Mouse (Mus musculus) right cerebral cortex, adult 18-20 months (tissue): Measurements from ENCODE around the gene Mpo.

Experiments
- DNase-seq: peaks from one replicate; pipeline ENCODE4 v3.0.0; 2022; ENCODE audit warnings: mixed read lengths

Mpo gene

GRCm38 (mm10) chr11:87807433-87807832, 14.1 kb downstream of the Mpo start:
- no peak for DNase-seq

GRCm38 (mm10) chr11:87808236-87808635, 14.9 kb downstream of the Mpo start:
- DNase-seq, result no peak

- no peak for DNase-seq
Measured at GRCm38 (mm10) chr11:87811396-87811795, 18.0 kb downstream of the Mpo start.

DNA sequence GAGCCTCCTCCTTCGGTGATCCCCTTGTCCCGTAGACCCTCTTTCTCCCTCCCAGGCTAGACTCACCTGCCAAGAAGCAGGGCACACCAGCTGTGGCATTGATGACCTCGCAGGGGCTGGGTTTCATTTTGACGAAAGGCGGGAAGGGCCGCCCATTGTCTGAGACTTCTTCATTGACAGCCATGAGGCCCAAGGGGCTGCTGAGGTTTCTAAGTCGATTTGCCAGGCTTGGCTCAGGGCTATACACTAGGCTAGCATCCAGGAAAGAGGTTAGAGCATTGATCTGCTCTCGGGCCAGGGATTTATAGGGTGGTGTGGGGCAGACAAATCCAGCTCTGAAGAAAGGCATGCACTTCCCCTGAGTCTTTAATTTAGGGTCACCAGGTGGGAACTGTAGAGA, 21.4 kb downstream of the Mpo start:
- DNase-seq, result no peak

DNA sequence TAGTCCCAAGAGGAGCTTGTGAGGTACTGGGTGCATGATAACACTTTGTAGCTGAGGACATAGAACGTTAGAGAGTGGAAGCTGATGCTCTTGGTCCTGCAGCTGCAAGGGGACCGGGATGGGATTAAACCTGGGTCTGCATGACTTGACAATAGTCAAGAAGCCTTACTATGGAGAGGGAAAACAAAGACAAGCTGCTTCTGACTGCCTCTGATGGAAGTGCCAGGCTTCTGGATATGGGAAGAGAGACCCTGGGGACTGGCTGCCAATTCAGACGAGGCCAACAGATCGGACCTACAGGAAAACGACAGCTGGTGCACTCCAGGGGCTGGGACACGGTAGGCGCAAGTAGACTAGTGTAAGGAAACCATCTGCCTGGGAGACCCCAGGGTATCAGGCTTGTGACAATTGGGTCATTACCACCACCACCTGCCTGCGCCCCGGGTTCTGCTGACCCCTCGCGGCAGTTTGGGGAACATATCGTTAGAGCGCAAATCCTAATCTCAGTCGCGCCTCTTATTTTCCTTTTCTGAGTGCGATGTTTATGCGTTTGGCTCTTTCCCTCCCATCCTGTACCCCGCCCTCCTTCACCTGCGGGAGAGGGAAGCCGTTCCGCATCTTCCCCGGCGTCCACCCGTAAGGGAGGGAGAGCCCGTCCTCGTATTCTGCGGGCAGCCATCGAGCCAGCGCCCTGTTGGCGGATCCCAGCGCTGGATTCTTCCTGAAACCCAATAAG, 23.5 kb downstream of the Mpo start:
- DNase-seq, result peak; percentile 20

- no peak for DNase-seq
Measured at GRCm38 (mm10) chr11:87817443-87817773, 24.0 kb downstream of the Mpo start.

DNA sequence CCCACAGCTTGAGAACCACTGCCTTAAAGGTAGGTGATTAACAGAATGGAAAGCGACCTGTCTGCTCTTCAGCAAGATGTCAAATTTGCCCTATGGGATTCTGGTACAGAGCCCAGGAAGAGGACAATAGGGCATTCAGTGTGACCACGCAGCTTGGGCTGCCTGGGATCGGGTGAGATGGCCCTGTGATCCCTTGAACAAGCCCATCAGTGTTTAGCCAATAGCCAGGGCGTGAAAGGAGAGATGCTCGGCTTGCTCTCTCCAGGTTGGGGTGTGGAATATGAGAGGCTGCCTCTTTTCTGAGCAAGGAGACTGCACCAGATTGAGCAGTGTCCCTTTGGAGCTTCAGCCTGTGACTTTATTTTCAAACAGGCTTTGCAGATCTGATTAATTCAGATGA, 28.1 kb downstream of the Mpo start:
- peak; percentile 30 for DNase-seq

- no peak for DNase-seq
Measured at GRCm38 (mm10) chr11:87828239-87828900, 35.0 kb downstream of the Mpo start, which contains the start of gene Lpo. Gene Lpo (minus strand): TSS chr11:87828289.

GRCm38 (mm10) chr11:87840676-87841075, 47.3 kb downstream of the Mpo start:
- DNase-seq, result no peak

DNA sequence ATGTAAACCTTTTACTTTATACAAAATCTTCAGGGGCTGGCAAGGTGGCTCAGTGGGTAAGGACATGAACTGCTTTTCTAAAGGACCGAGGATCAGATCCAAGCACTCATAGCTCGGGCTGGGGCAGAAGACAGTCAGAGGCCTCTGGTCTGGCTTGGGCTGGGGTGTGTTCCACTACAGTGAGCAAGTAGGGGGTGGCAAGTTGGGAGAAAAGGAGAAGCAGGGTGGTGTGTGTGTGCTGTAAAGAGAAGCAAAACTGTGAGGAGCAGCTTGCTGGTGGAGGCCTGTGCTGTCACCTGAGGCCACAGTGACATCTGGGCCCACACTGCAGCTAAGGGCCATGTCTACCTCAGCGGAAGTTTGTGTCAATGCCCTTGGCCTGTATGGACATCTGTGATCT, 48.1 kb downstream of the Mpo start:
- DNase-seq, result no peak

GRCm38 (mm10) chr11:87846968-87847600, 53.7 kb downstream of the Mpo start:
- no peak for DNase-seq

DNA sequence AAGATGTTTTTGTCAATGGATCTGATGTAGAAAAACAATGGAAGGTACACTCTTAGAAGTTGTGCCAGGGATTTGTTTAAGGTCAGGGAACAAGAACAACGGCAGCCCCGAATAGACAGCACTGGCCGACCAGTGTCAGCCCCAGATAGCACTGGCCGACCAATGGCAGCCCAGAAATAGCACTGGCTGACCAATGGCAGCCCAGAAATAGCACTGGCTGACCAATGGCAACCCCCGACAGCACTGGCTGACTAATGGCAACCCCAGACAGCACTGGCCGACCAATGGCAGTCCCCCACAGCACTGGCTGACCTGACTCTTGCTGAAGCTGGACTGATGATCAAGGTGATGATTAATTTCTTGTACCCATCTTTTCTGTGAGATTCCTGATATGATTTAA, 54.5 kb downstream of the Mpo start:
- no peak for DNase-seq

DNA sequence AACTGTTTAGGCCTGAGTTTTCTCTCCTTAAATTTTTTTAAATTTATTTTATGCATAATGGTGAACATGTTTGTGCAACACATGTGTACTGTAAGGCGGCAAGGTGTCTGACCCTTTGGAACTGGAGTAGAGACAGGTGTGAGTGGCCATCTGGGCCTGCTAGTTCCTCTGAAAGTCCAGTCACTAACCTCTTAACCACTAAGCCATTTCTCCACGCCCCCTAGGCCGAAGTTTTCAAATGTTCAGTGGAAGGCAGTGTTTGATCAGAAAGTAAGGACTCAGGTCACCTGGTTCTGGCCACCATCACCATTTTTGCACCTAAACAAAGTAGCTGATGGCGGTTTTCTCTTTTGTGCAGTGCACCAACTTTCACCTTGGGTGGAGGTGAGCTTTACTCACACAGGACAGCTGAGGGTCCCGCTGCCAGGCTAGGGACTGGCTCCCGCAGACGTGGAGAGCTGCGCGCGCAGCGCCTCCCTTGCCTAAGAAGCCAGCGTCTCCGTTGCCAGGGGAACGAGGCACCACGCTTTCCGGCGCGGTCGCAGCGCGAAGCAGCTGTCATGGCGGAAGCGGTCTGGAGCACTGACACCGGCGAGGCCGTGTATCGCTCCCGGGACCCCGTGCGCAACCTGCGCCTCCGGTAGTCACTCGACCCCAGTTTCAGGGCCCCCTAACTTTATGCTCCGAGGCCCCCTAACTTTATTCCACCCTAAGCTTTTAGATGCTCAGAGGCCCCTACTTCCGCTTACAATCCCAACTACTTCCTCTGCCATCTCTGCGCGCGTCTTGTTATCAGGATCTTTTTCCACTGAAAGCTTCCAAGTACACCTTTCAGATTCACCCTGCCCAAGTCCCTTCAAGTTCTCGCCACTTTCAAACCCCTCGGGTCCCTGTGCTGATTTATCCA, 59.6 kb downstream of the Mpo start, which contains the start of gene Mks1:
Gene Mks1 (plus strand): TSS at position 526 of the 907 bp plus-strand sequence.
- DNase-seq, result peak; percentile 94

DNA sequence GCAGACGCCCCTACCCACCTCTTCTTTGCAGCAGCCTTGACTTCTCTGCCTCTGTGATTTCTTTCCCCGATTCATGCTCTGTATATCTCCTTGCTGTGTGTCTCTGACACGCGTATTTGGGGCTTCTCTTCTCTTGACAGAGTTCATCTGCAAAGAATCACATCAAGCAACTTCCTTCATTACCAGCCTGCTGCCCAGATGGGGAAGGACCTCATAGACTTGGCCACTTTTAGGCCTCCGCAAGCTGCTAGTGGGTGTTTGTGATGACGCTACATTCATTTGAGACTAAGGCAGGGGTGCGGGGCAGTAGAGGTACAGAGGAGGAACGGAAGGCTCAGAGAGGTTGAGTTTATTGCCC, 60.2 kb downstream of the Mpo start:
- DNase-seq, result peak; percentile 35
